Mouse (Mus musculus): ENCODE data around the gene Tead2. TPM values are rescaled to one million over a fixed set of nuclear protein-coding genes. Genes with fewer than 3 reads are reported as not detected.
A peak's percentile ranks its signal among the peaks of the same experiment; 100 is the strongest.
"Not testable (repeated sequence)": the region's sequence is repeated elsewhere in the genome, so short reads cannot be mapped to it uniquely, and the experiment has no call there.

Gene Tead2
- total RNA-seq (2022), result 10 to 100 TPM; 10.7 to 14.1 (median 12.0) TPM

DNA sequence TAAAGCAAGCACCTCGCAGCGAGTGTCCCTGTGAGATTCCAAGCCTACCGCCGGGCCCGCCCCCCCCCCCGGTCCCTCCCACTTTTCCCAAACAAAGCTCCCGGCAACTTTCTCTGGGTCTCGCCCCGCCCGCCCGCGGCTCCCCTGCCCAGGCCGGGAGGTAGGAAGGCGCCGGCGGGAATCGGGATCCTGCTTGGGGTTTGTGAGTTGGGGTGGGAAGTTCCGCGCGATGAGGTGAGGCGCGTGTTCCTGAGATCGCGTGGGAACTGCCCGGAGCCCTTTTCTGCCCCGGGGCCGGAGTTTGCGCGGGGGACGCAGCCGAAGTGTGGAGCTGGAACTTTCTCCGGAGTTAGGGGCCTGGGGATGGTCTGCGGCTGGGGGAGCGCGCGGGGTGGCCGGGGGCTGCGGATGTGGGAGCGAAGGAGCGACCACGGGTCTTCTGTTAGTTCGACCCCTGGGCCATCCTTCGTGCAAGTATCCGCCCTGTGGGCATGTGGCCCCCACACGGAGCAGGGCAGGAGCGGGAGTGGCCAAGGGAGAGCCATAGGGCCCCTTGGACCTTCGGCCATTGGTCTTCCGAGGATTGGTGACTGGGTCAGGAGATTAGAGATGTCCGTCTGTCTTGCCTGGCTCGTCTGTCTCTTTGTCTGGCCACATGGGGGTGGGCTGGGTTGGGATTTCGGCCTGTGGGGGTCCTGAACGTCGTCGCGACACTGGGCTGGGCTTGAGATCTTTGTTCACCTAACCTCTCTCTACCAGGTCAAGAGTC lies at the start of gene Tead2:
Gene Tead2 (plus strand): TSS at position 81 of the 769 bp plus-strand sequence.
- DNase-seq, result no peak

DNA sequence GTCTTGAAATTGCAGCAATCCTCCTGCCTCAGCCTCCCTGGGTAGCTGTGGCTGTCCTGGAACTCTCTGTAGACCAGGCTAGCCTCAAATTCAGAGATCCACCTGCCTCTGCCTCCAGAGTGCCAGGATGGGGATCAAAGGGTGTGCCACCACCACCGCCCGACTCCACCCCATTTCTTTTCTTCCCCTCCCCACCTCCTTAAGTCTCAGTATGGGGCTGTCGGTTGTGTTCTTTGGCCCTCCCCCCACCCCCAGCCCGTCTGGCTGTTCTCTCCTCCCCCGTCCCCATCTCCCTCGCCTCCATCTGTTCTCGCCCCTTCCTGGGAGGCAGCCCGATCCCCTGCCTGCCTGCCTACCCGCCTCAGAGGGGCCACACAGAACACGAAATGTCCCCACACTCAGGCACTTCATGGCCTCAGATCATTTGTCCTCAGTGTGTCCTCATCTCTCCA lies 48.6 kb upstream of the Tead2 start:
- DNase-seq, result no peak

DNA sequence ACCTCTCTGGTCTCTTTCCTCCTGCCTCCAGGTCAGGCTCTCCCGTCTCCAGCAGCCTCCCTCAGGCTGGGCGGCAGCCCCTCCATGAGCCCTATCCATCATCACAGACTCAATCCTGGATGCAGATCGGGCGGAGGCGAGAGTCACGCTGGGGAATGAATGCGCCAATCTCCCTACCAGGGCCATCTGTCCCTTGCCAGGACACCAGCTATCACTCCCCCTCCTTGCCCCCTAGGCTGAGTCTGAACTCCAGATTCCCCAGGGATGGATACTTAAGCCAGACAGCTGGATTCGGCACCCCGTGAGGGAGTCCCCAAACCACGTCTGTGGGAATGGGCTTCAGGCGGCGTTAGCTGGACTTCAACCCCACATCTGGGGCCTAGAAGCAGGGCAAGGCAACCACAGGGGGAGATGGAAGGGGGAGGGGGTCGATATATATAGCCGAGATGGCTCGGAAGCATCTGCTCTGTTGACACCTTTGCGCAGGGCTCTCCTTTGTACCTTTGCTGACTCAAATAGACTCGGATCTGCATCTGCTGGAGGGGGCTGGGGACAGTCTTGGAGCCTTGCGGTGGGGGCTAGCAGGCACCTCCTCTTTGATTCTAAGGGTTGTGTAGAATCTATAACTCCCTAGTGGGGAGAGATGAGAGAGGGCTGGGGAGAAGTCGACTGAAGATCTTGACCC lies 47.6 kb upstream of the Tead2 start:
- no peak for DNase-seq

DNA sequence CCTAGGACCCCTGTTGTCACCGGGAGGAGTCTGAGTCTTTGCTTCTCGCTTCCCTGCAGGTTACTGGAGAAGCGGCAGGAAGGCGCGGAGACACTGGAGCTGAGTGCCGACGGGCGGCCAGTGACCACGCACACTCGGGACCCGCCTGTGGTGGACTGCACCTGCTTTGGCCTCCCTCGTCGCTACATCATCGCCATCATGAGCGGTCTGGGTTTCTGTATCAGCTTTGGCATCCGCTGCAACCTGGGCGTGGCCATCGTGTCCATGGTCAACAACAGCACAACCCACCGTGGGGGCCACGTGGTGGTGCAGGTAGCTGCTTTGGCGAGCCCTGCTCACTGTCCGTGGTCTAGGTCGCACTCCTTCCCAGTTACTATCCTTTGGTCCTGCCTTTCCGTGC lies 46.9 kb upstream of the Tead2 start:
- no peak for DNase-seq

DNA sequence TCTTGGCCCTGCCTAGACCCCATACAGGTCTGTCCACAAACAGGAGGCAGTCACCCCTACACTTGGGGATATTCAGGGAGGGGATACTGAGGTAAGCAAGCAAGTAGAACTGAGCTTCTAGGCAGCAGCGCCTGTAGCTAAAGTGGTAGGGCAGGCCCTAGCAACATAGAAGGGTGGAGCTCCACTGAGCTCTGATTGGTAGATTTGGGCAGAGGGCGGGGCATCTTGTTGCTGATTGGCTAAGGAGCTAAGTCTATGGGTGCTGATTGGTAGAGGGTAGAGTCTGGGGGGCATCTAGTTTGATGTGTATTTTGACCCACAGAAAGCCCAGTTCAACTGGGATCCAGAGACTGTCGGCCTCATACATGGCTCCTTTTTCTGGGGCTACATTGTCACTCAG lies 46.1 kb upstream of the Tead2 start:
- DNase-seq, result no peak

DNA sequence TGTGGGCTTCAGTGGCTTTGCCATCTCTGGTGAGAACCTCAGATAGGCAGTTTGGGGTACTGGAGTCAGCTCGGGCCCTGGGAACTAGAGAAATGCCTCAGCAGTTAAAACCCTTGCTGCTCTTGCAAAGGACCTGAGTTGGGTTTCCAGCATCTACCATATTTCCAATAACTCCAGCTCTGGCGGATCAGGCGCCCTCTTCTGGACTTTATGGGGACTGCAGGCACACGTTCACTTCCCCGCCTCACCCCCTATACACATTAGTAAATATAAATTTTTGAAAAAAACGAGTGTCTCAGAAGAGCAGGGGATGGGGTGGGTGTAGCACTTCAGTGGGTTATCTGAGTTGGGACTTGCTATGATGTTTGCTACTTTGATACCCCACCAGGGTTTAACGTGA lies 42.6 kb upstream of the Tead2 start:
- no peak for DNase-seq

DNA sequence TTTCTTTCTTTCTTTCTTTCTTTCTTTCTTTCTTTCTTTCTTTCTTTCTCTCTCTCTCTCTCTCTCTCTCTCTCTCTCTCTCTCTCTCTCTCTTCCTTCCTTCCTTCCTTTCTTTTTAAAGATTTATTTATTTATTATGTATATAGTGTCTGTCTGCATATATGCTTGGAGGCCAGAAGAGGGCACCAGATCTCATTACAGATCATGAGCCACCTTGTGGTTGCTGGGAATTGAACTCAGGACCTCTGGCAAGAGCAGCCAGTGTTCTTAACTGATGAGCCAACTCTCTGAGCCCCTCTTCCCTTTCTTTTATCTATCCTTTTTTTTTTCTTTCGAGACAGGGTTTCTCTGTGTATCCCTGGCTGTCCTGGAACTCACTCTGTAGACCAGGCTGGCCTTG lies 41.8 kb upstream of the Tead2 start:
- DNase-seq, result not testable (repeated sequence)

DNA sequence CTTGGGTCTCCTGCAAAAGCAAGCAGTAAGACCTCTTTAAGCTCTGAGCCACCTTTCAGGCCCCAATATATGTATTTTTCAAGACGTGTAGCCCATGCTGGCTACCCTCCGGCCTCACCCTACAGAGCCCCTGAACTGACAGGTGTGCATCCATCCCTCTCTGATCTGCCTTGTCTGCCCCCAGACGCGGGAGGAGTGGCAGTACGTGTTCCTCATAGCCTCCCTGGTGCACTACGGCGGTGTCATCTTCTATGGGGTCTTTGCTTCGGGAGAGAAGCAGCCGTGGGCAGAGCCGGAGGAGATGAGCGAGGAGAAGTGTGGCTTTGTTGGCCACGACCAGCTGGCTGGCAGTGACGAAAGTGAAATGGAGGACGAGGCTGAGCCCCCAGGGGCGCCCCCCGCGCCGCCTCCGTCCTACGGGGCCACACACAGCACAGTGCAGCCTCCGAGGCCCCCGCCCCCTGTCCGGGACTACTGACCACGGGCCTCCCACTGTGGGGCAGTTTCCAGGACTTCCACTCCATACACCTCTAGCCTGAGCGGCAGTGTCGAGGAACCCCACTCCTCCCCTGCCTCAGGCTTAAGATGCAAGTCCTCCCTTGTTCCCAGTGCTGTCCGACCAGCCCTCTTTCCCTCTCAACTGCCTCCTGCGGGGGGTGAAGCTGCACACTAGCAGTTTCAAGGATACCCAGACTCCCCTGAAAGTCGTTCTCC lies 40.8 kb upstream of the Tead2 start:
- no peak for DNase-seq

DNA sequence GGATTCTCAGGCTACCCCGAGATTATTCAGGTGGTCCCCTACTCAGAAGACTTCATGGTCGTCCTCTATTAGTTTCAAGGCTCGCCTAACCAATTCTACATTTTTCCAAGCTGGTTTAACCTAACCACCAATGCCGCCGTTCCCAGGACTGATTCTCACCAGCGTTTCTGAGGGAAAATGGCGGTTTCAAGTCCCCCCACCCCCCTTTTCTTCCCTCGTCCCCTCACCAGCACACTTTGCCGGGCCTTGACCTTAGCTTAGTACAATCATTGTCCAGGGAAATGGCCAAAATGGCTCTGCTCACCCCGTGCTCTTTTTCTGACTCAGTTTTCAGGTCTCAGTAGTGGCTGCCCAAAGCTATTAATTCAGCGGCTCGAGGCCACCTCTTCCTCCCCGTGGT lies 40.2 kb upstream of the Tead2 start:
- no peak for DNase-seq

DNA sequence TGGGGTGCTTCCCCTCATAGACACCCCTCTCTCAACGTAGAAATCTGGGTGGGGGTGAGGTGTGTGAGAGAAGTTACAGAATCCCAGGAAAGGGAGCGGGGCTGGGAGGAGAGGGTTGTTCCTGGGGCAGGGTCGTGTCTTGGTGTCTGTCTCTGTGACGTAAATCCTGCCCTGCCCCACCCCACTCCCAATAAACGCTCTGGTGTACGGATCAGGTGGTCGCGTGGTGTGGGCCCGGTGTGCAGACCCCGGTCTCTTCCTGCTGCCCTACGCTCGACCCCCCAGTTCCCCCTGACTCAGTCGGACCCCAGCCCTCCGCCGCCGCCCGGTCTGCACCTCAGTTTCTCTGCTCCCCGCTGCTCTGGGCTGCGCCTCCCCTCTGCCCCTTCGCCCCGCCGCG lies 39.6 kb upstream of the Tead2 start:
- no peak for DNase-seq

DNA sequence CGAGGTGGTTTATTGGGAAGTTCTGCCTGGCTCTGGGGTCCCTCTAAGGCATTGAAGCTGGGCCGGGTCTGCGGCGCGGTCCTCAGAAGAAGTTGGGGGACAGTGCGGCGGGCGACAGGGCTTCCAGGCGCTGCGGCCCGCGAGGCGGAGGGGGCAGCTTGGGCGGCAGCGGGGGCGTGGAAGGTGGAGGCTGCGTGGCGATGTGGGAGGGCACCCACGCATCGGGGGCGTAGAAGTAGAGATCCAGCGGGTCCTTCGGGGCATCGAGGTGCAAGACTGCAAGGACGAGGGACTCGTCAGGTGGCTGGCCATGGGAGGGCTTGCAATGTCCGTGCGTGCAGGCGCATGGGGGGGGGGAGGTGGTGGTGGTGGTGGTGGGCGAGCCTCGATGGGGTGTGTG lies 39.2 kb upstream of the Tead2 start:
- DNase-seq, result no peak

DNA sequence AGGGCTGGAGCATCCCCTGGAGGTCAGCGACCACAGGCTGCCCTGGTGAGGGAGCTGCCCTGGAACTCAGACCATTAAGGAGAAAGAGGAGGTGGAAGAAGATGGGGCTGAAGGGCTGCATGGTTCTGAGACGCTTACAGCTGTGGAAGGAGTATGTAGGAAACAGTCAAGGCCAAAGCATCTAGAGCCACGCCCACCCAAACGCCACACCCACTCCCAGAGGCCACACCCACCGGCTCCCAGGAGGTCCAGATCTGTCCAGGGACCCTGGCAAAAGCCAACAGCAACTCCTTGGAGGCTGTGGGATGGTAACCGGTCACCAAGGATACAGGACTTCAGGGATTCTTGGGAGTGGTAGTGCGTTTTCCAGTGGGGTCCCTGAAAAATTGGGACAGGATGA lies 37.0 kb upstream of the Tead2 start:
- no peak for DNase-seq

DNA sequence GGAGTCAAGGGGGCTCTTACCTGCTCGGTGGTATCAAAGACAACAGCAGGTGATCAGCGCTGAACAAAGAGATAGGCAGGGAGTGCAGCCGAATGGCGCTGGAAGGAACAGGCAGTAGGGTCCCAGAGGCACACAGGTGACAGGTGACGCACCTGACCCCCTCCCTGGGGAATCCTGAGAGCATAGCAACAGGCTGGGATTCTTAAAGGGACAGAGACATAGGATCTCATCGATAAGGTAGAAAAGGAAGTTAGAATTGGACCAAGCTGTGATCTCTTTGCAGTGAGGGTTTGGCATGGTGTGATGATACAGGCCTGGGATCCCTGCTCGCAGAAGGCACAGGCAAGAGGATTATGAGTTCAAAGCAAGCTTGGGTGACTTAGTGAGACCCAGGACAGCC lies 36.1 kb upstream of the Tead2 start, which contains the start of gene Gfy:
Gene Gfy (minus strand): TSS at position 101 of the 400 bp plus-strand sequence.
- DNase-seq, result no peak

DNA sequence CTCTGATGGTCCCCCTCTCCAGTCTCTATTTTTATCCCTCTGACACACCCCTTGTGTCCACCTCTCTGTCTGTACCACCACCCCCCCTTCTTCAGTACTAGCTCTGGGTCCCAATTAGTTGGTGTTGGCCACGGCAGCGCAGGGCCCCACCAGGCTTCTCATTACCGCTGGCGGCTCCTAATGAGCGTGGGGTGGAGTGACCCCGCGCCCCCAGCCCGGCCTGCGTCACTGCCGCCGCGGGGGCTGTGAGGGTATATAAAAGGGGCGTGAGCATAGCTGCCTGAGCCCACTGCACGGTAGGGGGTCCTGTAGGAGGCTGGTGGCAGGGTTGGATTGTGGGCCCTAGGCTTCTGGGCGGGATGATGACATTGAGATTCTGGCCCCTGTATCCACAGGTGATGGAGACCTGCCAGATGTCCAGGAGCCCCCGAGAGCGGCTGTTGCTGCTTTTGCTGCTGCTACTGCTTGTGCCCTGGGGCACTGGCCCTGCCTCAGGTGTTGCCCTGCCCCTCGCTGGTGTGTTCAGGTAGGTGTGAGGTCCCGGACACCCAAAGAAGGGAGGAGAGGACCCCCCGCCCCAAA lies 34.6 kb upstream of the Tead2 start, which contains the start of gene Pth2:
Gene Pth2 (plus strand): TSS at position 100 of the 582 bp plus-strand sequence.
- no peak for DNase-seq

DNA sequence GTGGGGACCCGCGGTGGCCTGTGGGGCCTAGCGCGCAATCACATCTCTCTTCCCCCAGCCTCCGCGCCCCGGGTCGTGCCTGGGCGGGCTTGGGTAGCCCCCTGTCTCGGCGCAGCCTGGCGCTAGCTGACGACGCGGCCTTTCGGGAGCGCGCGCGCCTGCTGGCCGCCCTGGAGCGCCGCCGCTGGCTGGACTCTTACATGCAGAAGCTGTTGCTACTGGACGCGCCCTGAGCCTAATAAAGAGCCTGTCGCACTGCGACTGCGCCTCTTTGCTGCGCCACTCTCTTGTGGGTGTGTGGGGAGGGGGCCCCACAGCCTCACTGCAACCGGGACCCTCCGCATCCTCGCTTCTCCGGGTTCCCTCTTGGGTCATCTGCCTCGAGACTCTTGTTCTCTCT lies 34.0 kb upstream of the Tead2 start:
- DNase-seq, result no peak

DNA sequence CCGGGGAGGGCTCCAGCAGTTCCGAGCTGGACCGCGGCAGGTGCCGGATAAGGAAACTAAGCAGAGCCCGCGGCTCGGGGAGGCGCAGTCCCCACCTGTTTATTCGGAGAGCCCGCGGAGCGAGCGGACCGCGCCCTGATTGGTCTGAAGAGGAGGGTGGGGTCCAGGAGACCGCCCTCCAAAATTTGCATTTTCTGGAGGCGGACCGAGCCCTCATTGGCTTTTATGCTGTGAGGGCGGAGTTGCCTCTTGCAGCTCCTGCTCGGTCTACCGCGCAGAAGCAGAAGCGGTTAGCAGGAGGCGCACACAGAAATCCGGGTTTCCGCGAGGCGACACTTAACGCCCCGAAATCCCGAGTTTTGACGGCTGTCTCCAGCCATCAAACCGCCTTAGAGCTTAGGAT lies 33.4 kb upstream of the Tead2 start:
- DNase-seq, result peak; percentile 82

DNA sequence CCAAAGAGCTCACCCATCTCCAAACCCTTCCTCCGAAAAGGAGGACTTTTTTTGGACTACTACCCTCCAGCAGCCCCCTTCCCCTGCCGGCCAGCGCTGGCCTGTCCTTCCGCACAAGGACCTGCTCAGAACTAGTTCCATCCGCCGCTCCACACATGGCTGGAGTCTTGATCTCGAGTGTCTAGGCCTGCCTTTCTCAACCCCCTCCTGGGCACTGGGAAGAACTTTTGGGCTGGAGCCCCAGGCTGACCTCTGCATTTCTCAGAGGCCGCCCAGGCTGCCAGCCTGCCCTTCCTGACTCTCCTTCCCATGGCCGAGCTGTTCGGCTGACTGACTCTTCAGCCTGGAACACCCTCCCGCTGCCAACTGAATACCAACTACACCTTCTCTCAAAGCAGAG lies 32.9 kb upstream of the Tead2 start:
- DNase-seq, result no peak

DNA sequence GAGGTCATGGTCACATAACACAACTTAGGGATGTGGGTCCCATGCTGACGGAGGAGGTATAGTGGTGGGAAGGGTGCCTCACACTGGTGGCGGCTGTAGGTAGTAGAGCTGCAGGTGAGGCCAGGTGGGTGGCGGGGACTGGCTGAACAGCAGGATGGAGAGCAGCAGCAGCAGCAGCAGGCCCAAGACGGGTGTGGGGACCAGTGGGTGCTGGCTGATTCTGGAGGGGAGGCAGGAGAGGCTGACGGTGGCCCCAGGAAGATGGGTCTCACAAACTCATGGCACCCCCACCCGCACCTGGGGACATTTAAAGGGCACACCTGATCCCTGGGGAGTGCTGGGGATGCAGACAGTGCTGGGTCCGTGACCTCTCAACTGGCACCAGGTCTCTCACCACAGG lies 31.9 kb upstream of the Tead2 start:
- DNase-seq, result no peak

DNA sequence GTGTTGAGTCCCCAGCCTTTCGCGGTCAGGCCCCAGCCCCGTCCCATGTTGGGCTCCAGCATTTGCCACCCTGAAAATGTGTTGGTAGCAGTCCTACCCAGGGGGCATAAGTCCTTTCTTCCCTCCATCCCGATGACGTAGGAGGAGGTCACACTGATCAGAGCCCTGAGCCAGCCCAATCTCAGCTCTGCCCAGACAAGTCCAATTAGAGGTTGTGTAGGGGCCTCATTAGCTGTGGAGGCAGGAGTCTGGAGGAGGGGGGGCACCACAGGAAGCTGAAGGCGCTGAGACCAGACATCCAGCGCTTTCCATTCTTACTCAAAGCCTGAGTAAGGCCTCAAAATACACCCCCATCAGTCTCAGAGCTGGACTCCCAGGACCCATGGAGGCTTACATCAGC lies 29.6 kb upstream of the Tead2 start:
- no peak for DNase-seq

DNA sequence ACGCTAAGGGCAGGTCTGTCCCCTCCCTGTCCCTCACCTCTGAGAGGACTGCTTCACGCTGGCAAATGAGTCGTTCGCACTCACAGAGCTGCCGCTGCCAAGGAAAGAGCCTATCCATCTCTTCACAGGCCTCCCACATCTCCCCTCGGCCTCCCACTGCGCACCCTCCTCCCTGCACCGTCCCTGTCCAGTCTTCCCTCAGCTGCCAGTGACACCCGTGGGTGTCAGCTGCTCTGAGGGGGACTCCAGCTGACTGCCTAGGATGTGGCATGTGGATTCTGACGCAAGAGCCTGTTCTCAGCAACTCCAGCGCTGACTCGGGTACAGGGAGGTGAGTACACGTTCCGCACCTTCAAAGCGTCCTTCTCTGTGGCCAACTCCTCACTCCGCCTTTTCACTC lies 26.0 kb upstream of the Tead2 start:
- DNase-seq, result no peak

DNA sequence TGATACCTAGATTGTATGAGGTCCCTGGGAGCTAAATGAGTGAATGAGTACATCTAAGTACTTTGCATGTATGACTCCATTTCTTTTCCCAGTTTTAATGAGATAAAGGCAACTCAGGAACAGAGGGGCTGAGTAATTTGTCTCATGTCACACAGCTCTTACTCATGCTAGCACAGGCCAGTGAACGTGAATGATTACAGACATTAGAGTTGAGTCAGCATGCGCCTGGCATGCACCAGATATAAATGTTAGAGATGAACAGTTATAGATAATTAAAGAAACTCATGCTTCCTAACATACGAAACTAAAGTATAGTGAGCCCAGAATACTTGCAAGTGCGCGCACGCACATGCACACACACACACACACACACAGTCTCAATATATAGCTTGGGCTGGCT lies 25.4 kb upstream of the Tead2 start:
- DNase-seq, result no peak

DNA sequence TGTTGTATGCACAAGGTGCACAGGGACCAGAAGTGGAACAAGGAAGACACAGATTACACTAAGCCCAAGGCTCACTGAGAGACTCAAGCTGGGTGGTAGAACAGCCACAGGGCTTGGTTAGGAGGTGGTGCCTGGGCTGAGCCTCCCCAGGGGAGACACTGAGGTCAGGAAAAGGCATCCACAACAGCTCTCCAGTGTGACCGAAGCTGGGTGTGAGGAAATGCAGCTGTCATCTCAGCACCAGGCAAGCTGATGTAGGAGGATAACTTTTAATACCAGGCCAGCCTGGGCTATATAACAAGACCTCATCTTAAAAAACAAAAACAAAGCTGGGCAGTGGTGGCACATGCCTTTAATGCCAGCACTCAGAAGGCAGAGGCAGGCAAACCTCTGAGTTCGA lies 24.4 kb upstream of the Tead2 start:
- no peak for DNase-seq

DNA sequence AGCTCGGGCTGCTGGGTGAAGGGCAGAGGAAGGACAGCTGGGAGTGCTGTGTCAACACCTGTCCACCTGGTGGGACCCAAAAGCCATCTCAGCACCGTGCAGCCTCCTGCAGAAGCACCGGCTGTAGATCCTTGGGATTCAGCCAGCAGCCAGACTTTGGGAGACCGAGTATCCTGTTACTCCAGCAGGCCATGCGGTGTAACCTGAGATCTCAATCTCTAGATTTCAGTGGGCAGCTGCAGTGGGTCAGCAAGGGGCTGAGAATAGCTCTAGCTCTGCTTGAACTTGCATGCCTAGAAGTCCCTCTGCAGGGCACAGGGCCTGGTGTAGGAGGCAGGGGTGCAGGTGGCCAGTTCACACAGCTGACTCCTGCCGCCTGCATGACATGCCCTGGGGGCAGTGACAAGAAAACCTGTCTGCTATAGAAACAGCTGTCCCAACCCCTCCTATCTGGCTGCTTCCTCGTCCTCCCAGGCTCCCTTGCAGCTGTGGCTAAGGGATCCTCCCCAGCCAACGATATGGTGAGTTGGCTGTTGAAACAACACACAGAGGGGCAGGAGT lies 23.7 kb upstream of the Tead2 start:
- DNase-seq, result no peak
